Mouse (Mus musculus): Measurements from ENCODE around the gene Podxl.

Podxl gene

GRCm38 (mm10) chr6:31563235-31564181 is at the start of gene Podxl:
Podxl (minus strand) TSS chr6:31563981.
- DNase-seq: peak; percentile 92

- no peak for DNase-seq
Observed at GRCm38 (mm10) chr6:31612560-31613270, 48.9 kb upstream of the Podxl start.

- DNase-seq: no peak
Observed at GRCm38 (mm10) chr6:31606429-31606828, 42.6 kb upstream of the Podxl start.

GRCm38 (mm10) chr6:31604629-31605265 is 41.0 kb upstream of the Podxl start:
- no peak for DNase-seq

- no peak for DNase-seq
Observed at GRCm38 (mm10) chr6:31602489-31602888, 38.7 kb upstream of the Podxl start.

GRCm38 (mm10) chr6:31601131-31601530 is 37.4 kb upstream of the Podxl start:
- no peak for DNase-seq

GRCm38 (mm10) chr6:31599863-31600262 is 36.1 kb upstream of the Podxl start:
- DNase-seq: no peak

- no peak for DNase-seq
Observed at GRCm38 (mm10) chr6:31598349-31598911, 34.6 kb upstream of the Podxl start.

GRCm38 (mm10) chr6:31597136-31597460 is 33.3 kb upstream of the Podxl start:
- no peak for DNase-seq

- DNase-seq: peak; percentile 84
Observed at GRCm38 (mm10) chr6:31596346-31597135, 32.8 kb upstream of the Podxl start.

- no peak for DNase-seq
Observed at GRCm38 (mm10) chr6:31592579-31593238, 28.9 kb upstream of the Podxl start.

- no peak for DNase-seq
Observed at GRCm38 (mm10) chr6:31592128-31592527, 28.3 kb upstream of the Podxl start.

GRCm38 (mm10) chr6:31591676-31592075 is 27.9 kb upstream of the Podxl start:
- no peak for DNase-seq

GRCm38 (mm10) chr6:31590754-31591153 is 27.0 kb upstream of the Podxl start:
- DNase-seq: no peak

- no peak for DNase-seq
Observed at GRCm38 (mm10) chr6:31589268-31589667, 25.5 kb upstream of the Podxl start.

- no peak for DNase-seq
Observed at GRCm38 (mm10) chr6:31587655-31588054, 23.9 kb upstream of the Podxl start.

- no peak for DNase-seq
Observed at GRCm38 (mm10) chr6:31586127-31586526, 22.3 kb upstream of the Podxl start.

- DNase-seq: no peak
Observed at GRCm38 (mm10) chr6:31576151-31576550, 12.4 kb upstream of the Podxl start.

- no peak for DNase-seq
Observed at GRCm38 (mm10) chr6:31575063-31575462, 11.3 kb upstream of the Podxl start.

- no peak for DNase-seq
Observed at GRCm38 (mm10) chr6:31571459-31571858, 7.7 kb upstream of the Podxl start.

GRCm38 (mm10) chr6:31568070-31568595 is 4.4 kb upstream of the Podxl start:
- peak; percentile 32 for DNase-seq

GRCm38 (mm10) chr6:31567200-31567599 is 3.4 kb upstream of the Podxl start:
- DNase-seq: no peak
